Mouse (Mus musculus) myocyte (in vitro differentiated cells): ENCODE data around the gene Tex2. TPM values are rescaled to one million over a fixed set of nuclear protein-coding genes. Genes with fewer than 3 reads are reported as not detected.

Source experiments
- H3K27me3 ChIP-seq: one replicate; pipeline ENCODE4 v1.6.1; 2011; ENCODE audit not compliant: control insufficient read depth, insufficient read depth, insufficient read length
- H3K36me3 ChIP-seq: one replicate; pipeline ENCODE4 v1.6.1; 2011; ENCODE audit not compliant: control insufficient read depth, insufficient read depth
- H3K4me2 ChIP-seq: one replicate; pipeline ENCODE4 v1.6.1; 2011; ENCODE audit warnings: low read depth, control low read depth
- H3K4me3 ChIP-seq: one replicate; pipeline ENCODE4 v1.5.1; 2011; ENCODE audit warnings: mild to moderate bottlenecking, control low read depth, moderate library complexity
- H3K79me2 ChIP-seq: one replicate; pipeline ENCODE4 v1.6.1; 2011; ENCODE audit not compliant: control insufficient read depth, insufficient read depth
- H3ac ChIP-seq: one replicate; pipeline ENCODE4 v1.6.1; 2011; ENCODE audit not compliant: control insufficient read depth, insufficient read length
- CEBPB ChIP-seq: IDR thresholded peaks from 2 replicates; pipeline ENCODE4 v1.6.1; 2011; ENCODE audit warnings: mild to moderate bottlenecking, moderate library complexity; ENCODE audit not compliant: poor library complexity, insufficient read depth, severe bottlenecking
- E2F4 ChIP-seq: IDR thresholded peaks from one replicate; pipeline ENCODE4 v1.6.1; 2011; ENCODE audit warnings: mild to moderate bottlenecking, control low read depth, moderate library complexity; ENCODE audit not compliant: insufficient read depth
- MAX ChIP-seq: IDR thresholded peaks from one replicate; pipeline ENCODE4 v1.6.1; 2011; ENCODE audit warnings: low read depth, mild to moderate bottlenecking, control low read depth
- MYOD1 ChIP-seq, 3 experiments: IDR thresholded peaks; one replicate each; pipeline ENCODE4 v1.6.1; 2011; ENCODE audit warnings: control low read depth in 2 of 3, low read depth in 2 of 3, mild to moderate bottlenecking in 2 of 3, moderate library complexity in 1 of 3; ENCODE audit not compliant: insufficient read length in 2 of 3, control insufficient read depth in 1 of 3
- MYOG ChIP-seq, 3 experiments: IDR thresholded peaks; one replicate each; pipeline ENCODE4 v1.6.1; 2011; ENCODE audit warnings: control low read depth in 2 of 3, low read depth in 2 of 3, mild to moderate bottlenecking in 2 of 3; ENCODE audit not compliant: insufficient read length in 2 of 3, control insufficient read depth in 1 of 3, insufficient read depth in 1 of 3
- POLR2A ChIP-seq: IDR thresholded peaks from one replicate; pipeline ENCODE4 v1.6.1; 2011; ENCODE audit warnings: low read depth, mild to moderate bottlenecking, control low read depth, moderate library complexity; ENCODE audit not compliant: insufficient read length
- POLR2AphosphoS2 ChIP-seq: IDR thresholded peaks from one replicate; pipeline ENCODE4 v1.6.1; 2011; ENCODE audit warnings: low read depth, control low read depth; ENCODE audit not compliant: insufficient read length
- REST ChIP-seq: IDR thresholded peaks from one replicate; pipeline ENCODE4 v1.6.1; 2011; ENCODE audit warnings: mild to moderate bottlenecking, control low read depth, moderate library complexity; ENCODE audit not compliant: insufficient read depth, insufficient read length
- SRF ChIP-seq: IDR thresholded peaks from one replicate; pipeline ENCODE4 v1.6.1; 2011; ENCODE audit warnings: low read depth; ENCODE audit not compliant: control insufficient read depth, insufficient read length
- TCF12 ChIP-seq: IDR thresholded peaks from one replicate; pipeline ENCODE4 v1.6.1; 2011; ENCODE audit warnings: mild to moderate bottlenecking, control low read depth; ENCODE audit not compliant: poor library complexity, insufficient read depth, severe bottlenecking
- TCF3 ChIP-seq: IDR thresholded peaks from one replicate; pipeline ENCODE4 v1.6.1; 2011; ENCODE audit warnings: low read depth, control low read depth; ENCODE audit not compliant: insufficient read length
- USF1 ChIP-seq: IDR thresholded peaks from one replicate; pipeline ENCODE4 v1.6.1; 2011; ENCODE audit warnings: low read depth, mild to moderate bottlenecking, control low read depth, moderate library complexity
- polyA plus RNA-seq: library from polyadenylated mRNA; unstranded; fragments of >200 nt; fragmentation: generic; extraction: Trizol; gene quantifications from one replicate; pipeline ENCODE4 v1.2.1, GENCODE M21; 2012; ENCODE audit warnings: missing spikeins

The Tex2 gene
- polyA plus RNA-seq, 1 experiment: 7.0 TPM

DNA sequence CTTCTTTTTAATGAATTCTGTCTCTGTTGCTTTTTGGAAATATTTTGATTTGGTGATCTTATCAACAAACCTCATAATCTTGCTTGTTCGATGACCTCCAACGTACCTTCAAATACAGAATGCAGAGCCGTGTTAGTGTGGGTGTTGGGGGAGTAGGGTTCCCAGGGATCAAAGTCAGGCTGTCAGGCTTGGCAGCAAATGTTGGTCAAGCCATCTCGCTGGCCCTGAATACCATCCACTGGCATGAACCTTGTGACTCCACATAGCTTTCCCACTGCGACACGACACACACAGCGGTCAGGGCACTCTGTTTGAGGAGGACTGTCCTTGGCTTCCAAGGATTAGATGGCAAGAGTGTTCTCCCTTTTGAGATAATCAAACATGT, 101.2 kb downstream of the Tex2 start:
- peaks cover 7% of the 10 kb centered on the region for H3K36me3 ChIP-seq
- H3ac ChIP-seq: no peak overlapping the region
- H3K4me2 ChIP-seq: no peak overlapping the region

DNA sequence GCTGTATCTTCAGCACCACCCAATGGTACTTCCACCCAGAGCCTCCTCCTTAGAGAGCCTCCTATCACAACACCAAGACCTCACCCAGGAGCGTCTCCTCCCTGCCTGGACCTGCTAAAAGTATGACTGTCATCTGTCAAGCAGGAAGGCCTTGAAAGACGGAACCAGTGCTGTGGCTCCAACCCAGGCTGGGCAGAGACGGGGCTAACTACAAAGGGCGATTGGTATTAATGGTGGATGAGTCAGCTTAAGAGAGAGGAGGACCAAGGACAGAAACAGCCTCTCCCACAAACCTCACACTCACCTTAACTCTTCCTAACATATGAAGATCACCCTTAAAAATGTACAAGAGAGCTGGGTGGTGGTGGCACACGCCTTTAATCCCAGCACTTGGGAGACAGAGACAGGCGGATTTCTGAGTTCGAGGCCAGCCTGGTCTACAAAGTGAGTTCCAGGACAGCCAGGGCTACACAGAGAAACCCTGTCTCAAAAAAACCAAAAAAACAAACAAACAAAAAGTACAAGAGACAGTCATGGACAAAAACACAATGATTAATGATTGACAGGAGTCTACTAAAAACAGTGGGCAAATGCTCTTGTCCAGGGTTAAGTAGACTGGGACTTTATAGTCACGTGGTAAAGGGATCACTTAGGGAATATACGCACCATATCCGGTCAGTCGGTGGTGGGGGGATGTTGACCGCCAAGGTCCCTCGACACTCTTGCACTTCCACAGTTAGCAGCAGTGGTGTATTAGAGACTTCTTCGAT, 101.8 kb downstream of the Tex2 start:
- H3K36me3 ChIP-seq: peaks cover 7% of the 10 kb centered on the region
- no peak overlapping the region for H3K4me3 ChIP-seq
- no peak overlapping the region for H3ac ChIP-seq
- H3K27me3 ChIP-seq: no peaks in the 10 kb centered on the region
- no peak overlapping the region for H3K4me2 ChIP-seq
- TF ChIP-seq REST (no peak), CEBPB (no peak), POLR2AphosphoS2 (no peak), E2F4 (no peak), MAX (no peak), MYOG (IDR thresholded peaks at IDR 0.05; ENCODE audit: control insufficient read depth in 1 of 3, insufficient read depth in 1 of 3, insufficient read length in 2 of 3, low read depth in 2 of 3) (no peak), POLR2A (no peak), USF1 (no peak), TCF12 (no peak), SRF (no peak), TCF3 (no peak), MYOD1 (IDR thresholded peaks at IDR 0.05; ENCODE audit: control insufficient read depth in 1 of 3, insufficient read length in 2 of 3, low read depth in 2 of 3) (no peak)
- no peaks in the 10 kb centered on the region for H3K79me2 ChIP-seq

More for the DNA sequence above, 101.2 kb downstream of the Tex2 start:
- Histone ChIP-seq H3K27me3 (no peaks in the 10 kb centered on the region), H3K79me2 (no peaks in the 10 kb centered on the region), H3K4me3 (no peak overlapping the region)
- TF ChIP-seq E2F4 (no peak), MYOG (IDR thresholded peaks at IDR 0.05; ENCODE audit: control insufficient read depth in 1 of 3, insufficient read depth in 1 of 3, insufficient read length in 2 of 3, low read depth in 2 of 3) (no peak), SRF (no peak), MAX (no peak), POLR2AphosphoS2 (no peak), MYOD1 (IDR thresholded peaks at IDR 0.05; ENCODE audit: control insufficient read depth in 1 of 3, insufficient read length in 2 of 3, low read depth in 2 of 3) (no peak), REST (no peak), USF1 (no peak), TCF12 (no peak), CEBPB (no peak), POLR2A (no peak), TCF3 (no peak)

DNA sequence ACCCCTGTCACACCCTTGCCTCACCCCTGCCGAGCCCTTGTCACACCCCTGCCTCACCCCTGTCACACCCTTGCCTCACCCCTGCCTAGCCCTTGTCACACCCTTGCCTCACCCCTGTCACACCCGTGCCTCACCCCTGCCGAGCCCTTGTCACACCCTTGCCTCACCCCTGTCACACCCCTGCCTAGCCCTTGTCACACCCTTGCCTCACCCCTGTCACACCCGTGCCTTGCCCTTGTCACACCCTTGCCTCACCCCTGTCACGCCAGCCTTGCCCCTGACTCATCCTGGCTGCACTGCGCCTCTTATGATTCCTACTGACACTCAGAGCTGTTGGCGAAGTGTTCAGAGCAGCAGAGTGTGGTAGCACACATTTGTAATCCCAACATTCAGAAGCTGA, 105.6 kb downstream of the Tex2 start:
- no peak overlapping the region for H3K4me2 ChIP-seq
- H3K36me3 ChIP-seq: peaks cover 7% of the 10 kb centered on the region
- TF ChIP-seq TCF12 (no peak), CEBPB (no peak), MYOD1 (IDR thresholded peaks at IDR 0.05; ENCODE audit: control insufficient read depth in 1 of 3, insufficient read length in 2 of 3, low read depth in 2 of 3) (no peak), POLR2AphosphoS2 (no peak), SRF (no peak), MAX (no peak), USF1 (no peak), MYOG (IDR thresholded peaks at IDR 0.05; ENCODE audit: control insufficient read depth in 1 of 3, insufficient read depth in 1 of 3, insufficient read length in 2 of 3, low read depth in 2 of 3) (no peak), E2F4 (no peak), REST (no peak)
- H3K27me3 ChIP-seq: no peaks in the 10 kb centered on the region
- no peak overlapping the region for H3ac ChIP-seq
- no peaks in the 10 kb centered on the region for H3K79me2 ChIP-seq
- no peak overlapping the region for H3K4me3 ChIP-seq

DNA sequence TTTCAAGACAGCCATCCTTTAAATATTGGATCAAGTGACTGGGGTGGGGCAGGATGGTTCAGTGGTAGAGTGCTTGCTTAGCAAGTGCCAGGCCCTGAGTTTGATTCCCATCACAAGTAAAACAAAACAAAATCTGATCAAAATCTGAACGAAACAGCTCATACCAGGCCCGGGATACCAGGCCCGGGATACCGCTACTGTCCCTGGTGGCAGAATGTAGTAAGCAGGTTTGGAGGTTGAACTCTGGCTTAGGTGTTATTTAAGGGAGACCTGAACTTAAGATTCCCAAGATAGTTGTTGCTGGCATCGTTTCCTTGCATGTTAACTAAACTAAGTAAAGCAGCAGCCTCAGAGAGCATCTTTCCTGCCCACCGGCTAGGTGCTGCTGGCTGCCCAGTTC, 107.0 kb downstream of the Tex2 start:
- TF ChIP-seq MAX (no peak), TCF3 (no peak), POLR2A (no peak), SRF (no peak), MYOG (IDR thresholded peaks at IDR 0.05; ENCODE audit: control insufficient read depth in 1 of 3, insufficient read depth in 1 of 3, insufficient read length in 2 of 3, low read depth in 2 of 3) (no peak), E2F4 (no peak), MYOD1 (IDR thresholded peaks at IDR 0.05; ENCODE audit: control insufficient read depth in 1 of 3, insufficient read length in 2 of 3, low read depth in 2 of 3) (no peak), REST (no peak), USF1 (no peak), POLR2AphosphoS2 (no peak), CEBPB (no peak), TCF12 (no peak)
- Histone ChIP-seq H3K27me3 (no peaks in the 10 kb centered on the region), H3ac (no peak overlapping the region), H3K36me3 (peaks cover 7% of the 10 kb centered on the region), H3K4me3 (no peak overlapping the region), H3K79me2 (no peaks in the 10 kb centered on the region), H3K4me2 (no peak overlapping the region)
